Mouse (Mus musculus): Measurements from ENCODE around the gene Tnnc2. TPM values are rescaled to one million over a fixed set of nuclear protein-coding genes. Genes with fewer than 3 reads are reported as not detected.
"Not testable (repeated sequence)": the region's sequence is repeated elsewhere in the genome, so short reads cannot be mapped to it uniquely, and the experiment has no call there.

Tnnc2 gene
- total RNA-seq, 2 experiments from 2014 or later: not detected

GRCm38 (mm10) chr2:164798554-164798953 lies 18.8 kb upstream of the Tnnc2 start:
- DNase-seq (ENCODE audit: extremely low spot score in 1 of 2, low spot score in 1 of 2): not testable (repeated sequence)

DNA sequence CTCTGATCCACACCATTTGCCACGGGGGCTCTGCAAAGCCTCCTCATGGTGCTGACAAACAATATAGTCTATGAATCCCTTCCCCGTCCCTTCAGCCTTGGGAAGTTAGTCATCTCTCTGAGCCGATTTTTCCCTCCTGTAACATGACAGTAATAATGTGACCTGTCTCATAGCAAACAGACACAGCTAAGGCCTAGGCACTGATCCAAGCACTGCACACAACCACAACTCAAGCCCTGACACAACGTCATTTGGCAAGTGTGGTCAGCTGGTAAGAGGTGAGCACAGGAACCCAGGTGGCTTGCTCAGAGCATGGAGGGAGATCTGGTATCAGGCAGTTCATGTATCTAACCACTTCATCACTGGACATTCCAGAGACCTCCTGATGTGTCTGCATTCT lies 16.1 kb upstream of the Tnnc2 start:
- DNase-seq (ENCODE audit: extremely low spot score in 1 of 2, low spot score in 1 of 2): no peak

- DNase-seq (ENCODE audit: extremely low spot score in 1 of 2, low spot score in 1 of 2): peak; percentile 63 to 84
Observed at GRCm38 (mm10) chr2:164794293-164794692, 14.5 kb upstream of the Tnnc2 start.

DNA sequence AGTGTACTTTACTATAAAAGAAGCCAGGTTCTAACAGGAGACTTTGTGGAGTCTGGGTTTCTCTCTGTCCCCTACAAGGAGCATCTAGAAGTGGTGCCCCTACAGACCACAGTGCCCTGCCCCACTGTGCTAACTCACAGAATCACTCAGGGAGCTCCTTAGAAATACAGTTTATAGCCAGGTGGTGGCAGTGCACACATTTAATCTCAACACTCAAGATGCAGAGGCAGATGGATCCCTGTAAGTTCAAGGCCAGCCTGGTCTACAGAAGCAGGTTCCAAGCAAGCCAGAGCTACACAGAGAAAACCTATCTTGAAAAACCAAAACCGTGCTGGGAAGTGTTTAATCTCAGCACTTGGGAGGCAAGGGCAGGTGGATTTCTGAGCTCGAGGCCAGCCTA lies 14.0 kb upstream of the Tnnc2 start:
- DNase-seq (ENCODE audit: extremely low spot score in 1 of 2, low spot score in 1 of 2): no peak

DNA sequence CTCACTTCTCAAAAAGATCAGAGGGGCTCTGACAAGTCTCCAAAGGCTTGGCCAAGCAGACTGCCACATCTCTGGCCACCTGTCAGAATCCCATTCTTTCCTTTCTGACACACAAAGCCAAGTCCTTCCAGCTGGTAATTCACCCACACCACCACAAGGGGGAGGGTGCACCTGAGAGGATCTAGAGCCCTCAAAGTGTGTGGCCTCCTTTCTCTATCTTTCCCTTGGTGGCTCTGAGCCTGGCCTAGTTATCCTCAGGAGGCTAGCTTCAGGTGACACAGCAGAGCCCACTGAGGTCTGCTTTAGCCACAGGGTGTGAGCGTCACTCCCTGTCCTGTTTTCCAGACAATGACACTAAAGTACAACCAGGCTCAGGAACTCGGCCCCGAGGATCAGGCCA lies 13.5 kb upstream of the Tnnc2 start:
- DNase-seq (ENCODE audit: extremely low spot score in 1 of 2, low spot score in 1 of 2): peak in 1 of 2 experiments; percentile 56

- DNase-seq (ENCODE audit: extremely low spot score in 1 of 2, low spot score in 1 of 2): no peak
Observed at GRCm38 (mm10) chr2:164792400-164793190, 12.8 kb upstream of the Tnnc2 start.

DNA sequence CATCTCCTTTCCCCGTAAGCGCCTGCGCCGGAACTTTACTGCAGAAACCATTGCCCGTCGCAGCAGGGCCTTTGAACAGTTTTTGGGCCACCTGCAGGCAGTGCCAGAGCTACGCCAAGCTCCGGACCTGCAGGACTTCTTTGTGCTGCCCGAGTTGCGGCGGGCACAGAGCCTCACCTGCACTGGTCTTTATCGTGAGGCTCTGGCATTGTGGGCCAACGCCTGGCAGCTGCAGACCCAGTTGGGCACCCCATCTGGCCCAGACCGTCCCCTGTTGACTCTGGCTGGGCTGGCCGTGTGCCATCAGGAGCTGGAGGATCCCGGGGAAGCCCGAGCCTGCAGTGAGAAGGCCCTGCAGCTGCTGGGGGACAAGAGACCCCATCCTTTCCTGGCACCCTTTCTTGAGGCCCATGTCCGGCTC lies 12.1 kb upstream of the Tnnc2 start:
- no peak for DNase-seq (ENCODE audit: extremely low spot score in 1 of 2, low spot score in 1 of 2)

GRCm38 (mm10) chr2:164790451-164790850 lies 10.7 kb upstream of the Tnnc2 start:
- no peak for DNase-seq (ENCODE audit: extremely low spot score in 1 of 2, low spot score in 1 of 2)

DNA sequence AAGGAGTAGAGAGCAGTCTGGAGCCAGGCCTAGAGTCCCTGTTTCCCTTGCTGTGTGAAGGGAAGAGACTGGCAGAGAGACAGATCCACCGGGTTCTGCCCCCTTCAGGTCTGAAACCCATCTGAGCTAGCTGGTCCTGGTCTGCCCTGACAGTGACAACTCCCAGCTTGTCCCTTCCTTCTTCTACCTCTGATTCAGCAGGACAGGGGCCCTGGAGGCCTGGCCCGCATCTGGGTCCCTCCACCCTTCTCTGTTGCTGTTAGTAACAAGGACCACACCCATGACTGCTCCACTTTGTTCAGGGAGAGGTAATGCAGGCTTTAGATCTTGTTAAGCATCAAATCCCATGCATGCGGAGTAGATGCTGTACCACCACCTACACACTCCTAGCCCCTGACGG lies 8.6 kb upstream of the Tnnc2 start:
- no peak for DNase-seq (ENCODE audit: extremely low spot score in 1 of 2, low spot score in 1 of 2)

GRCm38 (mm10) chr2:164787779-164788178 lies 8.0 kb upstream of the Tnnc2 start:
- no peak for DNase-seq (ENCODE audit: extremely low spot score in 1 of 2, low spot score in 1 of 2)

DNA sequence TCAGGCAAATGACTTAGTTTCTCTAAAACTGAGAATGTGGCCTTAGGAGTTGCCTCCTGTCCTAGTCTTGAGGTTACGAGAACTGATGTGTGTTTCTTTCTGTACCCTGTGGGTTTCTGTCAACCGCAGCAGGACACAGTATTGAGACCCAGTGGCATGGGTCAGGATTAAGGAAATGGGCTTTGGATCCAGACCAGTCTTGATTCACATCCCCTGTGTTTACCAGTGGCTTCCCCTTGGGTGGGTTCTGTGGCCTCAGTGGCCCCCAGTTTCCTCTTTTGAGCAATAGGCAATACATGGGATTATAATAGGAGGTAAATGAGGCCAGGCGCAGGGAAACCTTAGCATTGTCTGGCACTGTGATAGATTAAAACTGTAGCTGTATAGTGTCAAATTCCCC lies 7.3 kb upstream of the Tnnc2 start:
- no peak for DNase-seq (ENCODE audit: extremely low spot score in 1 of 2, low spot score in 1 of 2)

DNA sequence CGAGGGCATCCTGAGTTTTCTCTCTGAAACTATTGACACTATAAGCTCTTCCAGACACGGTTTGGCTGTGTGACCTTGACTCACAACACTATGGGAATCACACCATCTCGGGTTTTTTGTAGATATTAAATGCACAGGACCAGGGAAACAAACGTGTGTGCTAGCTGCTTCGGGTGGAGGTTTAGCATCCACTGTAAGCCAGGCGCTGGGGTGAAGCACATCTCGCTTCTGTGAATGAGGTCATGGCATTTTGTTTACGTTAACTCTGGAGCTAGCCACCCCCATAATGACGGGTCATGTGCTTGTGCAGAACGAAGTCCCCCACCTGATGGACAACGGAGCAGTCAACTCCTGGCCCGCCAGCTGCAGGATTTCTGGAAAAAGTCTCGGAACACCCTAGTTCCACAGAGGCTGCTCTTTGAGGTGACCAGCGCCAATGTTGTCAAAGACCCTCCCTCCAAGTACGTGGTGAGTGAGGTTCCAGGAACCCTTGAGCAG lies 6.7 kb upstream of the Tnnc2 start:
- DNase-seq (ENCODE audit: extremely low spot score in 1 of 2, low spot score in 1 of 2): no peak

GRCm38 (mm10) chr2:164785481-164786387 lies 6.0 kb upstream of the Tnnc2 start, which contains the start of gene Snx21:
TSS of gene Snx21 (plus strand) at chr2:164785823.
- DNase-seq (ENCODE audit: extremely low spot score in 1 of 2, low spot score in 1 of 2): peak; percentile 64 to 85

DNA sequence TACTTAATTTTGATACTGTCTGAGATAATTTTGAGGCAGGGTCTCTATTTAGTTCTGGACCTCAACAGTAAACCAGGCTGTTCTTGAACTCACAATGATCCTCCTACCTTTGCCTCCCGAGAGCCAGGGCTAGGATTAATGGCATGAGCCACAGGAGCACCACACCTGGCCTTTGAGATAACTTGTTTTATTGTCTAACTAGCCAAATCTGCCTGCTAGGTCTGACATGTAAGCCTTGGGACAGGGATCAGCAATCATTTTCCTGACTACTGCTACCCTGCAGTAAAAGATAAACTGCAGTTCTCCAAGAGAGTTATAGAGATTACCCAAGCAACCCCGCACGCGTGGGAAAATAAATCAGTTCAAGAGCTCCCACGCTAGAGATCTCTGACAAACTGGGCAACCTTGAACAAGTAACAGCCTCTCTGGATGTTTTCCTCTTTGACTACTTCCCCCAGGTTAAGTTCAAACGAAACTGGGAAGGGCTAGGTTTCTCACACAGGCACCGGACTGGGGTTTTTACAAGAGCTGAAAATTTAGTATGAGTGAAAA lies 5.2 kb upstream of the Tnnc2 start:
- no peak for DNase-seq (ENCODE audit: extremely low spot score in 1 of 2, low spot score in 1 of 2)

DNA sequence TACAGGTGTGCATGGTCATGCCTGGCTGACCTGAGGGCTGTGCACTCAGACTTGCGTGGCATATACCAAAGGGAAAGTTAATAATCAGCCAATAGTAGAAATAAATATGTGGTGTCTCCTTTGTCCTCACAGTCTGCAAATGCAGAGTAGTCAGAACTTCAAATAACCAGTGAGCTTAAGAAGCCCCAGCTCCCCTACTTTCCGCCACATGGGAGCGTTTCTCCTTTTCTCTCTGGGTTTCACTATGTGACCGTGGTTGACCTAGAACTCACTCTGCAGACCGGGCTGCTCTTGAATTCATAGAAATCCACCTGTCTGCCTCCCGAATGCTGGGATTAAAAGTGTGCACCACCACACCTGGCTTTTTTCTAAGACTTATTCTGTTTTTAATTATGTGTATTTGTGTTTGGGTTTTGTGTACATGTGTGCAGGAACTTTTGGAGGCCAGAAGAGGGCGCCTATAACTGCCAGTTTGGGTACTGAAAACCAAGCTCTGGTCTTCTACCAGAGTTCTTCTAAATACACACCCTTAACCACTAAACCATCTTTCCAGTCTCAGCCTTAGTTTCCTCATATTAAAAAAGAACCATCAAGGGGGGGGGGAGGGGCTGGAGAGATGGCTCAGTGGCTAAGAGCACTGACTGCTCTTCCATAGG lies 4.3 kb upstream of the Tnnc2 start:
- no peak for DNase-seq (ENCODE audit: extremely low spot score in 1 of 2, low spot score in 1 of 2)

DNA sequence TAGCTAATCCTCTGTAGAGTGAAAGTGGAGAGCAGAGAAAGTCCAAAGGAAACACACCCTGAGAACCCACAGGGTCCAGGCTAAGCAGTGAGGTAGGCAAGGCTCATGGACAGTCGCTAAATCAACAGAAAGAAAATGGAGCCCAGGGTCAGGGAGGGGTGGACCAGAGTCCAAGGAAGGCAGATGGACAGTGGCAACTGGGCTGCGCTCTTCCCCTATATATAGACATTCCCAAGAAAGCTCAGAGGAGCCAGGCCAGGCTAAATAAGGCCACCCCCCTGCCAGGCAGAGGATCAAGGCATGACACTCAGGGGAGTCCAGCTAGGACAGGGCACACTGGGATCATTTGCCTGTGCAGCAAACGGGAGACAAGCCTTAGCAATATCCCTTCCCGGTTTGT lies 2.1 kb upstream of the Tnnc2 start:
- DNase-seq (ENCODE audit: extremely low spot score in 1 of 2, low spot score in 1 of 2): no peak

- no peak for DNase-seq (ENCODE audit: extremely low spot score in 1 of 2, low spot score in 1 of 2)
Observed at GRCm38 (mm10) chr2:164778809-164779208, 958 bp downstream of the Tnnc2 start.

- DNase-seq (ENCODE audit: extremely low spot score in 1 of 2, low spot score in 1 of 2): no peak
Observed at GRCm38 (mm10) chr2:164778015-164778287, 1.8 kb downstream of the Tnnc2 start.

- DNase-seq (ENCODE audit: extremely low spot score in 1 of 2, low spot score in 1 of 2): no peak
Observed at GRCm38 (mm10) chr2:164777246-164778014, 2.3 kb downstream of the Tnnc2 start.

DNA sequence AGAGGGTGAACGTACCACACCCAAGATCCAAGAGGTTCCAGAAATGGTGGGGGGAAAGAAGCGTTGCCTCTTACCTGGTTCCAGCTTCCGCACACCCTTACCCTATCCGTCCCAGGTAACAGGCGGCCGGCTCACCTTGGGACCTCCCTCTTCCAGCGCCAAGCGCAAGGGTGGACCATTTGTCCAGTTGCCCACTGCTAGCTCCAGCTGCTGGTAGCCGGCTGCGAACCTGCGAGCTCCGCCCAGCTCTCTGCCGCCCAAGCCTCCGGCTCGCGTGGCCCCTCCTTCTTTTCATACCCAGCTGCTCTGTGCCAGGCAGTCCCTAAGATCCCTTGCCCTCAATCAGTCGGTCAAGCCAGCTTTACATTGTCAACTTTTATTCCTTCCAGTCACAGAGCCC lies 3.0 kb downstream of the Tnnc2 start:
- no peak for DNase-seq (ENCODE audit: extremely low spot score in 1 of 2, low spot score in 1 of 2)
